8 mouse cellular contexts compared by ENCODE assay signal in genomic region chr10:29087823-29088222, GRCm38 (mm10). TPM values are rescaled to one million over a fixed set of nuclear protein-coding genes. Genes with fewer than 3 reads are reported as not detected.
DNase-seq lines count a peak whose midpoint lies in the region; ATAC-seq and TF ChIP-seq lines count a peak whose summit lies in the region.

No protein-coding gene starts in this region.

- H3K4me1 ChIP-seq in liver, postnatal 0 days (ENCODE audit: insufficient read depth), result no peaks in the 10 kb centered on the region
- no peaks in the 10 kb centered on the region for H3K4me1 ChIP-seq in liver, embryonic 12.5 days
- H3K4me1 ChIP-seq in heart, embryonic 10.5 days, result no peaks in the 10 kb centered on the region

- peak; percentile 16 for DNase-seq in cerebellum, adult 9-10 months
- no peak for DNase-seq in liver, postnatal 0 days
- peak; percentile 57 for DNase-seq in embryo, embryonic 10 days (ENCODE audit: low spot score)
- peak; percentile 13 for DNase-seq in left cerebral cortex, postnatal 4 days
- DNase-seq in heart, embryonic 10.5 days (ENCODE audit: low spot score), result no peak
- no peak for DNase-seq in urinary bladder, adult 18-20 months (ENCODE audit: low spot score in 2 of 2)

- H3K36me3 ChIP-seq in liver, postnatal 0 days (replicated peaks; ENCODE audit: insufficient read depth, low read length), result no peaks in the 10 kb centered on the region
- no peaks in the 10 kb centered on the region for H3K36me3 ChIP-seq in liver, embryonic 12.5 days
- no peaks in the 10 kb centered on the region for H3K36me3 ChIP-seq in heart, embryonic 10.5 days

- no peak overlapping the region for H3K4me3 ChIP-seq in liver, postnatal 0 days (ENCODE audit: low read depth, low read length)
- no peak overlapping the region for H3K4me3 ChIP-seq in liver, embryonic 12.5 days
- H3K4me3 ChIP-seq in heart, embryonic 10.5 days, result no peak overlapping the region

- no peaks in the 10 kb centered on the region for H3K9me3 ChIP-seq in liver, postnatal 0 days (ENCODE audit: low read length)
- no peaks in the 10 kb centered on the region for H3K9me3 ChIP-seq in liver, embryonic 12.5 days (replicated peaks)
- no peaks in the 10 kb centered on the region for H3K9me3 ChIP-seq in heart, embryonic 10.5 days

- peak; percentile 36 for TF ChIP-seq CTCF in liver, postnatal 0 days (IDR thresholded peaks at IDR 0.05; ENCODE audit: low read depth)

- no peak for TF ChIP-seq EP300 in liver, postnatal 0 days (IDR thresholded peaks at IDR 0.05; ENCODE audit: low read depth)

- 27% methylated on average over 1 of the region's 1 CpGs for WGBS in liver, postnatal 0 days (ENCODE audit: insufficient replicate concordance)
- 22% methylated on average over 1 of the region's 1 CpGs for WGBS in liver, embryonic 12.5 days (ENCODE audit: insufficient replicate concordance)
- WGBS in heart, embryonic 10.5 days, result 29% methylated on average over 1 of the region's 1 CpGs

- intact Hi-C loops in left cerebral cortex, postnatal 4 days (cut with DNase I), result loop anchor here (10.0 kb wide), 1 partner anchor 127 kb away; the partner anchor contains the start of gene 9330159F19Rik

- H3K27me3 ChIP-seq in liver, postnatal 0 days (ENCODE audit: insufficient read depth, low read length), result no peaks in the 10 kb centered on the region
- H3K27me3 ChIP-seq in liver, embryonic 12.5 days (replicated peaks), result no peaks in the 10 kb centered on the region
- no peaks in the 10 kb centered on the region for H3K27me3 ChIP-seq in heart, embryonic 10.5 days (ENCODE audit: insufficient read depth, poor library complexity, severe bottlenecking)

- no peak for ATAC-seq in cerebellum, adult (ENCODE audit: insufficient number of reproducible peaks, low FRiP score, low TSS enrichment)
- no peak for ATAC-seq in liver, postnatal 0 days
- ATAC-seq in liver, embryonic 12.5 days, result no peak

- no peak overlapping the region for H3K4me2 ChIP-seq in liver, postnatal 0 days (ENCODE audit: low read depth, low read length)
- no peak overlapping the region for H3K4me2 ChIP-seq in liver, embryonic 12.5 days

- H3K9ac ChIP-seq in liver, postnatal 0 days (replicated peaks), result no peak overlapping the region
- H3K9ac ChIP-seq in liver, embryonic 12.5 days, result no peak overlapping the region

- no peak overlapping the region for H3K27ac ChIP-seq in liver, postnatal 0 days (ENCODE audit: low read depth)
- H3K27ac ChIP-seq in liver, embryonic 12.5 days, result no peak overlapping the region
- H3K27ac ChIP-seq in heart, embryonic 10.5 days, result no peak overlapping the region

RNA-seq across cellular contexts. Expression of gene Soga3, which starts 55.8 kb away (rescaled TPM):
- not detected in 2 replicates for polyA plus RNA-seq in liver, postnatal 0 days (2015; fragmentation: Nextera tagmentation; extraction: Ambion mirVana)
- 0.10 and 0.14 TPM in 2 replicates for polyA plus RNA-seq in liver, embryonic 12.5 days (2016; fragmentation: Nextera tagmentation; extraction: Ambion mirVana)
- total RNA-seq in left cerebral cortex, postnatal 4 days (2021), result 100 to 1,000 TPM; 257 to 276 TPM
- 0.36 and 0.82 TPM in 2 replicates for polyA plus RNA-seq in heart, embryonic 10.5 days (2016; fragmentation: Nextera tagmentation; extraction: Ambion mirVana)

Comparison
In these comparisons a context has a peak if more than half of its experiments do, and no peak if none do; other contexts are left out.
1. DNase-seq: peak in cerebellum, adult 9-10 months (single experiment), embryo, embryonic 10 days (single experiment) and left cerebral cortex, postnatal 4 days (single experiment); none in liver, postnatal 0 days (single experiment), heart, embryonic 10.5 days (single experiment) and urinary bladder, adult 18-20 months (0 of 2).